ENCODE assay signal across 19 mouse cellular contexts in genomic region chr2:51285632-51286031, GRCm38 (mm10).
"Had no signal": no experiment of that assay in that cellular context is flagged by ENCODE, and none has a peak within 500 bp of the region (broad histone marks: within the 10 kb centered on the region; RNA-seq: fewer than 3 reads in every experiment).

No protein-coding gene starts in this region.

- H3K4me2 ChIP-seq: kidney, embryonic 15.5 days; limb, embryonic 13.5 days; liver, embryonic 12.5 days; liver, embryonic 15.5 days; midbrain, embryonic 13.5 days; neural tube, embryonic 13.5 days; stomach, embryonic 15.5 days had no signal

- H3K36me3 ChIP-seq: kidney, embryonic 15.5 days; limb, embryonic 13.5 days; liver, embryonic 12.5 days; liver, embryonic 15.5 days; midbrain, embryonic 10.5 days; midbrain, embryonic 13.5 days; neural tube, embryonic 13.5 days; stomach, embryonic 15.5 days had no signal

- H3K27ac ChIP-seq: kidney, embryonic 15.5 days; limb, embryonic 13.5 days; liver, embryonic 12.5 days; liver, embryonic 15.5 days; midbrain, embryonic 10.5 days; midbrain, embryonic 13.5 days; neural tube, embryonic 13.5 days; stomach, embryonic 15.5 days had no signal

- DNase-seq: kidney, adult 8-10 months; kidney, postnatal 36 days; liver; lung, adult 18-20 months; lung, postnatal 36 days; right cerebral cortex, postnatal 25 days; spleen, adult 18-20 months; thymus, postnatal 25 days had no signal

- H3K4me1 ChIP-seq: liver, embryonic 12.5 days; liver, embryonic 15.5 days; stomach, embryonic 15.5 days had no signal

- H3K9me3 ChIP-seq: kidney, embryonic 15.5 days; limb, embryonic 13.5 days; liver, embryonic 12.5 days; liver, embryonic 15.5 days; megakaryocyte, embryonic 14.5 days; midbrain, embryonic 10.5 days; midbrain, embryonic 13.5 days; neural tube, embryonic 13.5 days; stomach, embryonic 15.5 days had no signal

- ATAC-seq: liver, embryonic 12.5 days; midbrain, embryonic 16.5 days had no signal

- H3K9ac ChIP-seq: kidney, embryonic 15.5 days; limb, embryonic 13.5 days; liver, embryonic 12.5 days; liver, embryonic 15.5 days; midbrain, embryonic 13.5 days; neural tube, embryonic 13.5 days; stomach, embryonic 15.5 days had no signal

- H3K4me3 ChIP-seq: kidney, embryonic 15.5 days; limb, embryonic 13.5 days; liver, embryonic 12.5 days; liver, embryonic 15.5 days; midbrain, embryonic 10.5 days; midbrain, embryonic 13.5 days; myocyte; neural tube, embryonic 13.5 days; stomach, embryonic 15.5 days had no signal

- H3K27me3 ChIP-seq: kidney, embryonic 15.5 days; limb, embryonic 13.5 days; liver, embryonic 12.5 days; liver, embryonic 15.5 days; megakaryocyte, embryonic 14.5 days; midbrain, embryonic 13.5 days; neural tube, embryonic 13.5 days; stomach, embryonic 15.5 days had no signal
